Mouse (Mus musculus): Measurements from ENCODE around the gene Zmynd15.

DNA sequence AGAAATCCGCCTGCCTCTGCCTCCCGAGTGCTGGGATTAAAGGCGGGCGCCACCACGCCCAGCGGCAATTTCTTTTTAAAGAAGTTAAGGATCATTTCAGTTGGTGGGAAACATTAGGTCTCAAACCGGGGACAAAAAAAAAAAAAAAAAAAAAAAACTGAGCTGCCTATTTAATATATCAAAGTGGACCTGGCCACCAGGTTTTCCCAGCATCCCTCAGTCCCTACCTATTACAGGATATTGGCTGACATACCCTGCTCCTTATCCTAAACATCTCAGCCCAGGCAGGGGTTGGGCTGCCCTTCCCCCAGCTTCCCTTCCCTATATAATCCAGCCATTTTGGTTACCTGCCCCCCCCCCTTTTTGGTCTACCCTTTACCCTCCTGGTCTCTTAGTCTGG lies 52.6 kb downstream of the Zmynd15 start:
- TF ChIP-seq CHD2 (IDR thresholded peaks at IDR 0.05; ENCODE audit: low read depth, low read length) (no peak), ZC3H11A (IDR thresholded peaks at IDR 0.05; ENCODE audit: borderline replicate concordance, low read depth, low read length) (no peak), HCFC1 (IDR thresholded peaks at IDR 0.05; ENCODE audit: borderline replicate concordance, insufficient read depth, low read length) (no peak)

All from ES-E14 (cell line).